Mouse (Mus musculus): ENCODE data around the gene Myadml2.

GRCm38 (mm10) chr11:120661076-120661460 lies 13.1 kb upstream of the Myadml2 start, which contains the start of gene Notum:
- TF ChIP-seq POLR2AphosphoS2 (IDR thresholded peaks at IDR 0.05; ENCODE audit: low read length) (no peak), CTCF (IDR thresholded peaks at IDR 0.05 in 2 of 3, conservative IDR thresholded peaks at IDR 0.05 in 1 of 3; ENCODE audit: control insufficient read depth in 1 of 3, insufficient read depth in 1 of 3, low read depth in 2 of 3, low read length in 3 of 3, poor library complexity in 1 of 3, severe bottlenecking in 1 of 3) (no peak), MAFK (IDR thresholded peaks at IDR 0.05; ENCODE audit: borderline replicate concordance, low read depth, low read length) (no peak), USF1 (IDR thresholded peaks at IDR 0.05; ENCODE audit: low read depth, low read length) (no peak), MAX (IDR thresholded peaks at IDR 0.05; ENCODE audit: low read length) (no peak), NRF1 (IDR thresholded peaks at IDR 0.05; ENCODE audit: insufficient read depth, low read depth, low read length, poor library complexity, severe bottlenecking) (no peak), CHD1 (IDR thresholded peaks at IDR 0.05; ENCODE audit: low read depth, low read length) (no peak), ZC3H11A (IDR thresholded peaks at IDR 0.05; ENCODE audit: low read depth, low read length) (no peak), BHLHE40 (IDR thresholded peaks at IDR 0.05; ENCODE audit: borderline replicate concordance, low read depth, low read length) (no peak), MYB (IDR thresholded peaks at IDR 0.05; ENCODE audit: low read depth, low read length) (no peak), POLR2A (IDR thresholded peaks at IDR 0.05; ENCODE audit: control insufficient read depth in 1 of 2, insufficient read depth in 1 of 2, low read depth in 1 of 2, low read length in 2 of 2, poor library complexity in 1 of 2) (no peak), GABPA (IDR thresholded peaks at IDR 0.05; ENCODE audit: low read depth, low read length) (no peak), EP300 (IDR thresholded peaks at IDR 0.05; ENCODE audit: low read depth in 1 of 2, low read length in 2 of 2) (no peak)

All from MEL (cell line).